Mouse (Mus musculus) hindbrain, embryonic 10.5 days (tissue): ENCODE measurements around the gene Fh1. TPM values are rescaled to one million over a fixed set of nuclear protein-coding genes. Genes with fewer than 3 reads are reported as not detected.

ENCODE experiments used
- DNase-seq: peaks from one replicate; pipeline ENCODE4 v3.0.0-alpha.2; 2017; ENCODE audit warnings: low spot score
- H3K27ac ChIP-seq: fragments of 300-500 bp; sonication (generic); 2 replicates; pipeline ENCODE4 v1.5.1; 2016; ENCODE audit warnings: mild to moderate bottlenecking, moderate library complexity
- H3K27me3 ChIP-seq: fragments of 300-500 bp; sonication (generic); 2 replicates; pipeline ENCODE4 v1.6.1; 2016; ENCODE audit warnings: mild to moderate bottlenecking; ENCODE audit not compliant: poor library complexity, insufficient read depth, severe bottlenecking
- H3K36me3 ChIP-seq: fragments of 300-500 bp; sonication (generic); 2 replicates; pipeline ENCODE4 v1.6.1; 2016; ENCODE audit warnings: mild to moderate bottlenecking, moderate library complexity
- H3K4me1 ChIP-seq: fragments of 300-500 bp; sonication (generic); replicated peaks from 2 replicates; pipeline ENCODE4 v1.6.1; 2016; ENCODE audit warnings: mild to moderate bottlenecking
- H3K4me3 ChIP-seq: fragments of 300-500 bp; sonication (generic); 2 replicates; pipeline ENCODE4 v1.5.1; 2016; ENCODE audit warnings: mild to moderate bottlenecking, moderate library complexity
- H3K9me3 ChIP-seq: fragments of 300-500 bp; sonication (generic); 2 replicates; pipeline ENCODE4 v1.6.1; 2016; ENCODE audit warnings: mild to moderate bottlenecking, moderate library complexity
- WGBS: fragments of 180-500 bp; shearing (Covaris S2); methylation state at CpG from one replicate; pipeline ENCODE4 v1.1.7; 2016; 5-methylcytosine and 5-hydroxymethylcytosine counted together
- polyA plus RNA-seq: library from polyadenylated mRNA; unstranded; fragments of >200 nt; fragmentation: Nextera tagmentation; extraction: Ambion mirVana; gene quantifications from 2 replicates; pipeline ENCODE4 v1.2.1, GENCODE M21; 2016

The Fh1 gene
- polyA plus RNA-seq, 1 experiment from 2014 or later = 114 TPM

DNA sequence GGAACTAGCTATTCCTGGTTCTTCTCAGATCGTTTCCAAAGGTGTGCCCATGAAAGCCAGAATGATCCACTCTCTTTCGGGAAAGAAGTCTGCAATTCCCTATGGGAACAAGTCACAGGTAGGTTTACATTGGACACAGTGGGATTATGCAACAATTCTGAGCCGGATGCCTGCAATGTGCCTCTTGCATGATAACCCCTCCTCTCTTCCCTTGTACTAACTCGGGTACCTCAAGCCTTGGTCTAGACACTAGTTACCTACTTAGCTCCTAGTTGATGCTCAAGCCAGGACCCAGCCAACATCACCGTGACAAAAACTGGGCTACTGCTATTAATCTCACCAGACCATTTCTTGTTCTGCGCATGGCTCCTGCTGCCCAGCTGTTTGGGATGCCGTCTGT lies 13.6 kb upstream of the Fh1 start:
- H3K27ac ChIP-seq = no peak overlapping the region
- H3K4me1 ChIP-seq = no peaks in the 10 kb centered on the region
- no peak for DNase-seq
- 91% methylated on average over 7 of the region's 7 CpGs for WGBS
- no peaks in the 10 kb centered on the region for H3K27me3 ChIP-seq
- no peaks in the 10 kb centered on the region for H3K36me3 ChIP-seq
- H3K9me3 ChIP-seq = no peaks in the 10 kb centered on the region
- no peak overlapping the region for H3K4me3 ChIP-seq

- H3K36me3 ChIP-seq = no peaks in the 10 kb centered on the region
- no peak for DNase-seq
- H3K4me1 ChIP-seq = no peaks in the 10 kb centered on the region
- WGBS = 86% methylated on average over 7 of the region's 7 CpGs
- no peaks in the 10 kb centered on the region for H3K27me3 ChIP-seq
- no peak overlapping the region for H3K4me3 ChIP-seq
- H3K9me3 ChIP-seq = no peaks in the 10 kb centered on the region
- H3K27ac ChIP-seq = no peak overlapping the region
Observed at GRCm38 (mm10) chr1:175637677-175638076, 12.2 kb upstream of the Fh1 start.

DNA sequence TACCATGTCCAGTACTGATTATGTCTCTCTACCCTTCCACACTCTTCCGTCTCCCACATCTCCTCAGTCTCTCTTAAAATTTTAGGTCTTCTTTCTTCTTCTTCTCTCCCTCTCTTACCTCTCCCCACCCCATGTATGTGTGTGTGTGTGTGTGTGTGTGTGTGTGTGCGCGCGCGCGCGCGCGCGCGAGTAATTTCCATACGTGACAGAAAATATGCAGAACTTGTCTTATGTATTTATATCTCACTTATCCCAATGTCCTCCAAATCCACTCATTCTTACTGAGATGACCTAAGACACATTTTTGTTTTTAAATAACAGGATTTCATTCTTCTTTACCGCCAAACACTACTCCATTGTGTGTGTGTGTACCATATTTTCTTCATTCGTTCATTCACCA lies 7.0 kb upstream of the Fh1 start:
- no peak for DNase-seq
- H3K4me1 ChIP-seq = no peaks in the 10 kb centered on the region
- 98% methylated on average over 14 of the region's 14 CpGs for WGBS
- no peak overlapping the region for H3K4me3 ChIP-seq
- H3K27ac ChIP-seq = no peak overlapping the region
- H3K36me3 ChIP-seq = no peaks in the 10 kb centered on the region
- H3K27me3 ChIP-seq = no peaks in the 10 kb centered on the region
- no peaks in the 10 kb centered on the region for H3K9me3 ChIP-seq

DNA sequence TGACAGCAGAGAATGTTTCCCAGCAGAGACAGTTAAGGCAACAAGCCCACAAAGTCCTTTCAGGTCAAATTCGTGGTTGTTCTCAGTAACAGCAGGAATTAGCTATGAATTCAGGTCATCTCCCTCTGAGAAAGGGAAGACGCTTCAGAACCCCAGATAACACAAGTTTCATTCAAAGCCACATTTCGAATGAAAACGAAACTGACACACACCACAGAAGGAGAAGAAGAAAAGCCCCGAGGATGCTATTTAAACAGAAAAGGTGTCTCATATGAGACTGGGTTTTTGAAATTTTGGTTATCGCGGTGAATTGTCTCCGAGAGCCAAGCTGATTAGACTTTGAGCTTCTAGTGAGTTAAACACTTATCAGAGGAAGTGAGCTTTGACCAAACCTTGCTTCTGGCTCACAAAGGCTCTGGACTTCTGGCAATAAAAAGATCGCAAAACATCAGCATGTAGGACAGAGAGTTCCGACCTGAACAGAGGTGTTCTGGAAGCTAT lies 6.3 kb upstream of the Fh1 start:
- Histone ChIP-seq H3K9me3 (no peaks in the 10 kb centered on the region), H3K27ac (no peak overlapping the region), H3K4me3 (no peak overlapping the region), H3K36me3 (no peaks in the 10 kb centered on the region), H3K4me1 (no peaks in the 10 kb centered on the region), H3K27me3 (no peaks in the 10 kb centered on the region)
- WGBS = 86% methylated on average over 10 of the region's 10 CpGs
- DNase-seq = no peak

GRCm38 (mm10) chr1:175631080-175631479 lies 5.6 kb upstream of the Fh1 start:
- Histone ChIP-seq H3K36me3 (no peaks in the 10 kb centered on the region), H3K4me1 (no peaks in the 10 kb centered on the region), H3K27me3 (no peaks in the 10 kb centered on the region), H3K9me3 (no peaks in the 10 kb centered on the region), H3K4me3 (no peak overlapping the region), H3K27ac (no peak overlapping the region)
- WGBS = 88% methylated on average over 3 of the region's 3 CpGs
- DNase-seq = no peak

GRCm38 (mm10) chr1:175630345-175630744 lies 4.9 kb upstream of the Fh1 start:
- 88% methylated on average over 5 of the region's 5 CpGs for WGBS

DNA sequence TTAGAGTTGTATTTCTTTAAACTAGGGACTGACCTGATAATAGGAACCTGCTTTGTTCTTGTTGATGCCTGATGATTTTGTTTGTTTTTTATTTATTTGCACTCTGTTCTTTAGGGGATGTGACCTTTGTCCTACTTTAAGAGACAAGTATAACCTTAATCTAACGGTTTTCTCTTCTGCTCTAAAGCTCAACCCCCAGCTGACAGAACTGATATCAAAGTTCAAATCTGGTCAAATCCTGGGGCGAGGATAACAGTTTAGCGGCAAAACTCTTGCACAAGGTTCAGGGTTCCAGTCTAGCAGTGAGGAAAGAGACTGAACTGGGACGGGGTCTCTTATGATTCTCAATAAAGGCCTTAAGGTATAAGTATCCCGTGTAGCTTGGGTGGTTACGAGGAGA lies 3.8 kb upstream of the Fh1 start:
- H3K4me1 ChIP-seq = peaks cover 6% of the 10 kb centered on the region
- H3K4me3 ChIP-seq = no peak overlapping the region
- H3K27ac ChIP-seq = no peak overlapping the region
- H3K9me3 ChIP-seq = no peaks in the 10 kb centered on the region
- no peaks in the 10 kb centered on the region for H3K36me3 ChIP-seq
- WGBS = 86% methylated on average over 6 of the region's 6 CpGs
- H3K27me3 ChIP-seq = no peaks in the 10 kb centered on the region
- no peak for DNase-seq

More at GRCm38 (mm10) chr1:175630345-175630744, 4.9 kb upstream of the Fh1 start:
- H3K4me1 ChIP-seq = no peaks in the 10 kb centered on the region
- H3K27me3 ChIP-seq = no peaks in the 10 kb centered on the region
- H3K9me3 ChIP-seq = no peaks in the 10 kb centered on the region
- no peak overlapping the region for H3K4me3 ChIP-seq
- no peaks in the 10 kb centered on the region for H3K36me3 ChIP-seq
- DNase-seq = no peak
- H3K27ac ChIP-seq = no peak overlapping the region

GRCm38 (mm10) chr1:175625990-175626692 lies 706 bp upstream of the Fh1 start:
- H3K36me3 ChIP-seq = peaks cover 3% of the 10 kb centered on the region; the same call in 1 of the 2 replicates
- H3K9me3 ChIP-seq = no peaks in the 10 kb centered on the region
- H3K4me1 ChIP-seq = peaks cover 12% of the 10 kb centered on the region
- DNase-seq = peak; percentile 11
- H3K27me3 ChIP-seq = no peaks in the 10 kb centered on the region
- WGBS = 97% methylated on average over 1 of the region's 1 CpGs
- peak overlapping the region; percentile 95 for H3K27ac ChIP-seq
- peak overlapping the region; percentile 95 for H3K4me3 ChIP-seq

GRCm38 (mm10) chr1:175623656-175624055 lies 1.8 kb downstream of the Fh1 start:
- DNase-seq = no peak
- 91% methylated on average over 6 of the region's 6 CpGs for WGBS
- H3K36me3 ChIP-seq = peaks cover 20% of the 10 kb centered on the region
- no peak overlapping the region for H3K27ac ChIP-seq
- no peaks in the 10 kb centered on the region for H3K27me3 ChIP-seq
- no peak overlapping the region for H3K4me3 ChIP-seq
- H3K4me1 ChIP-seq = peaks cover 12% of the 10 kb centered on the region
- no peaks in the 10 kb centered on the region for H3K9me3 ChIP-seq

DNA sequence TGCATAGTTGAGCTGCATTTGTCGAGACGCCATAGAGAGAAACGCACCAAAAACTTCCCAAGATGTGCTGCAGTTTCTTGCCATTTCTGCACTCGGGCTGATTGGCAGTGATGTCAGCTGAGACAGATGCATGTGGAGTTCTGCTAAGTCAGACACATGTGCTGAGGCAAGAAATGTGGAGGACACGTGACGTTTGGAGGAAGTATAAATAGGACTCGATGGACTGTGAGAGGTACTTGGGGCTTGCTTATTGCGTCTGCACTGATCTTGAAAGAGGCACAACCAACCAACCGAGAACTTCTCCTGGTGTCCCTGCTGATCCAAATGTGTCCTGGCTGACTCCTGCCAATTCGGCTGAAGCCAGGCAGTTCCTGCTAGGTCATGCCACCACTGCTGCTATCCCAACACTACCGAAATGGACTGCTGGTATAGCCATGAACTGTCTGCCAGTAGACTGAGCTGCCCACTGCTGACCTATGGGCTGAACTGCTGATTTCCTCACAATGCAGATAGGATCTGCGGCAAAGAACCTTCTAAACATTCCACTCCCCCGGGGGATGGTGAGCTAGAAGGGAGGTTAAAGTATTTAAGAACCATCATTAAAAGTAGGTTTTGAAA lies 5.5 kb downstream of the Fh1 start, which contains the start of gene Kmo:
Kmo (plus strand) TSS at position 568 of the 618 bp plus-strand sequence.
- WGBS = 93% methylated on average over 13 of the region's 13 CpGs
- Histone ChIP-seq H3K9me3 (no peaks in the 10 kb centered on the region), H3K36me3 (peaks cover 57% of the 10 kb centered on the region)

DNA sequence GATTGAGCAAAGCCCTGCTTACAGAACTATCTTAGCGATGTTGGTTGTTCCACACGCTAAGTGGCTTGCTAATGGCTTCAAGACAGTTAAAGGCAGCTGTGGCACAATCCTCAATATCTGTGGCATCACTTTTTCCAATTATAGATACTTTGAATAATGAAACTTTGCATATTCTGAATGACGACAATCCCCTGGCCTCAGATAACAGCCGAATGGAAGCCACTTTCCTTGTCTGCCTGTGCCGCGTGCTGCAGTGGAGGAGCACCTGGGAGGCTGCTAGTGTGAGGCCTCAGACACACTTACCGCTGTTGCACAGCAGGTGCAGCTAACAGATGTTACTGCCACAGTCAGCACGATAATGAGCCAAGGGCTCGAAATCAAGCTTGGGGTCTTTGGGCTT lies 10.4 kb downstream of the Fh1 start:
- no peak for DNase-seq
- Histone ChIP-seq H3K4me3 (no peak overlapping the region), H3K27ac (no peak overlapping the region), H3K4me1 (no peaks in the 10 kb centered on the region), H3K27me3 (no peaks in the 10 kb centered on the region), H3K9me3 (no peaks in the 10 kb centered on the region), H3K36me3 (peaks cover 98% of the 10 kb centered on the region)
- WGBS = 96% methylated on average over 9 of the region's 9 CpGs

More for the DNA sequence above, 5.5 kb downstream of the Fh1 start, which contains the start of gene Kmo:
- DNase-seq = no peak
- no peak within 1 kb of the TSS for H3K4me3 ChIP-seq
- H3K27me3 ChIP-seq = no peaks in the 10 kb centered on the region
- H3K27ac ChIP-seq = no peak within 1 kb of the TSS
- H3K4me1 ChIP-seq = peaks cover 12% of the 10 kb centered on the region

DNA sequence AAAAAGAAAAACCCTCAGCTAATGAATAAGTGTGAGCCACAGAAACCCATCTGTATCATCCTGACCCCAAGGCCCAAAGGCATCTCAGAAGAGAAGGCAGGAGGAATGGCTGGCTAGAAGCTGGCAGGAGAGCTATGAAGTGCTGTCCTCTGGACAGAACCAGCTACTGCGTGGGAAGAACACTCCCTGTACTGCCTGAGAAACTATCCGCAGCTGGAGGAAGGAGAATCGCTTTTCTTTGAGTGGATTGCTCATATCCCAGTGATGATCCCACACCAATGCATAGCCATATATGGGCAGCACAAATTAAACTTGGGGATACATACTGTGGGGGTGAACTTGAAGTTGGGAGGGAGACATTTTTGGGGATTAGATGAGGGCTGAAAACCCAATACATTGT lies 16.7 kb downstream of the Fh1 start:
- no peaks in the 10 kb centered on the region for H3K9me3 ChIP-seq
- H3K4me3 ChIP-seq = no peak overlapping the region
- peaks cover 96% of the 10 kb centered on the region for H3K36me3 ChIP-seq
- 96% methylated on average over 3 of the region's 3 CpGs for WGBS
- DNase-seq = no peak
- H3K27me3 ChIP-seq = no peaks in the 10 kb centered on the region
- no peak overlapping the region for H3K27ac ChIP-seq
- no peaks in the 10 kb centered on the region for H3K4me1 ChIP-seq

DNA sequence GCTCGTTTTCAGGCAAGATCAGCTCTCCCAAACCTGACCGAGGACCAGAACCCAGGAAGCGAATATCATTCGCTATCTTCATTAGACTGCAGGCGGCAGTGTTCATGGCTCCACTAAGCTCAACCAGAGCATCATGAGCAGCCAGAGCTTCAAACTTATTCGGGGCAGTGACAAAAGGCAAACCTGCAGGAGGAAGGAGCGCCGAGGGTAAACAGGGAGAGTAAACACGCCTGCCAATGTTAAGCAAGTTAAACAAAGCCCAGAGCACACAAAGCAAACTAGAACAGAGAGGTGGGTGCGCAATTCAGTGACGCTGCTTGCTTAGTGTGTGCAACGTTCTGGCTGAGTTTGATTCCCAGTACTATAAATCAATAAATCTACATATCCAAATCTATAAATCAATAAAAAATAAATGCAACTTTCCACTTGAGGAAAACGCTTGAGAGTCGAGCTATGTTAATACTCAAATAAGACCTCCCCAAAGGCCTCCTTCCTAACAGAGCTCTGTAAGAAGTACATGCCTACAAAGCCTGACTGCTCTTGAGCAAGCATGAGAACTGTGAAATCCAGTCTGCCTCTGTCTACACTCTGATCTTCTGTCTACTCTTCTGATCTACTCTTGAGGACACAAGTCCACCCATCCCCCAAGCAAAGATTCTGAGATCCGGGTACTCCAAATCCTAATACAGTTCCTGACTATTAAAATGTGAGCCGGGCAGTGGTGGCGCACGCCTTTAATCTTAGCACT lies 17.4 kb downstream of the Fh1 start:
- Histone ChIP-seq H3K27me3 (no peaks in the 10 kb centered on the region), H3K4me1 (no peaks in the 10 kb centered on the region), H3K4me3 (no peak overlapping the region), H3K9me3 (no peaks in the 10 kb centered on the region), H3K36me3 (peaks cover 96% of the 10 kb centered on the region), H3K27ac (no peak overlapping the region)
- WGBS = 93% methylated on average over 18 of the region's 18 CpGs
- no peak for DNase-seq
